Mouse (Mus musculus): ENCODE data around the gene Sipa1l2. TPM values are rescaled to one million over a fixed set of nuclear protein-coding genes. Genes with fewer than 3 reads are reported as not detected.

Sipa1l2 gene
- polyA plus RNA-seq, 1 experiment, result 6.5 TPM

GRCm38 (mm10) chr8:125527941-125528340 lies 41.7 kb downstream of the Sipa1l2 start:
- no peak overlapping the region for H3K4me3 ChIP-seq (ENCODE audit: insufficient read depth, poor library complexity, severe bottlenecking)
- H3K27me3 ChIP-seq (ENCODE audit: control insufficient read depth, insufficient read depth, insufficient read length), result no peaks in the 10 kb centered on the region
- H3K36me3 ChIP-seq (ENCODE audit: control insufficient read depth, insufficient read depth), result no peaks in the 10 kb centered on the region
- no peak overlapping the region for H3ac ChIP-seq (ENCODE audit: control insufficient read depth, insufficient read length, low read depth)
- H3K79me3 ChIP-seq (ENCODE audit: low read depth), result no peaks in the 10 kb centered on the region
- H3K79me2 ChIP-seq (ENCODE audit: control insufficient read depth, insufficient read depth), result no peaks in the 10 kb centered on the region
- no peak for TF ChIP-seq MAX (IDR thresholded peaks at IDR 0.05)
- TF ChIP-seq FOSL1 (IDR thresholded peaks at IDR 0.05; ENCODE audit: insufficient read depth, low read length, poor library complexity, severe bottlenecking), result no peak
- TF ChIP-seq CTCF (IDR thresholded peaks at IDR 0.05; ENCODE audit: control insufficient read depth, insufficient read depth, insufficient read length), result no peak
- TF ChIP-seq MYOD1 (IDR thresholded peaks at IDR 0.05; ENCODE audit: control insufficient read depth, insufficient read length, low read depth), result no peak
- TF ChIP-seq USF1 (IDR thresholded peaks at IDR 0.05; ENCODE audit: low read depth), result no peak
- TF ChIP-seq MYOG (IDR thresholded peaks at IDR 0.05; ENCODE audit: control insufficient read depth, extremely low read depth, insufficient read length), result no peak
- no peak for TF ChIP-seq CEBPB (IDR thresholded peaks at IDR 0.05; ENCODE audit: low read depth)

GRCm38 (mm10) chr8:125526999-125527398 lies 42.6 kb downstream of the Sipa1l2 start:
- no peaks in the 10 kb centered on the region for H3K79me2 ChIP-seq (ENCODE audit: control insufficient read depth, insufficient read depth)
- H3ac ChIP-seq (ENCODE audit: control insufficient read depth, insufficient read length, low read depth), result no peak overlapping the region
- no peaks in the 10 kb centered on the region for H3K36me3 ChIP-seq (ENCODE audit: control insufficient read depth, insufficient read depth)
- no peaks in the 10 kb centered on the region for H3K79me3 ChIP-seq (ENCODE audit: low read depth)
- TF ChIP-seq CTCF (IDR thresholded peaks at IDR 0.05; ENCODE audit: control insufficient read depth, insufficient read depth, insufficient read length) (no peak), USF1 (IDR thresholded peaks at IDR 0.05; ENCODE audit: low read depth) (no peak), FOSL1 (IDR thresholded peaks at IDR 0.05; ENCODE audit: insufficient read depth, low read length, poor library complexity, severe bottlenecking) (no peak), MAX (IDR thresholded peaks at IDR 0.05) (no peak), MYOD1 (IDR thresholded peaks at IDR 0.05; ENCODE audit: control insufficient read depth, insufficient read length, low read depth) (no peak), MYOG (IDR thresholded peaks at IDR 0.05; ENCODE audit: control insufficient read depth, extremely low read depth, insufficient read length) (no peak), CEBPB (IDR thresholded peaks at IDR 0.05; ENCODE audit: low read depth) (no peak)
- H3K27me3 ChIP-seq (ENCODE audit: control insufficient read depth, insufficient read depth, insufficient read length), result no peaks in the 10 kb centered on the region
- no peak overlapping the region for H3K4me3 ChIP-seq (ENCODE audit: insufficient read depth, poor library complexity, severe bottlenecking)

- Histone ChIP-seq H3K79me2 (ENCODE audit: control insufficient read depth, insufficient read depth) (no peaks in the 10 kb centered on the region), H3K4me3 (ENCODE audit: insufficient read depth, poor library complexity, severe bottlenecking) (no peak overlapping the region), H3ac (ENCODE audit: control insufficient read depth, insufficient read length, low read depth) (no peak overlapping the region), H3K36me3 (ENCODE audit: control insufficient read depth, insufficient read depth) (no peaks in the 10 kb centered on the region), H3K27me3 (ENCODE audit: control insufficient read depth, insufficient read depth, insufficient read length) (no peaks in the 10 kb centered on the region), H3K79me3 (ENCODE audit: low read depth) (no peaks in the 10 kb centered on the region)
- TF ChIP-seq FOSL1 (IDR thresholded peaks at IDR 0.05; ENCODE audit: insufficient read depth, low read length, poor library complexity, severe bottlenecking) (no peak), CTCF (IDR thresholded peaks at IDR 0.05; ENCODE audit: control insufficient read depth, insufficient read depth, insufficient read length) (no peak), USF1 (IDR thresholded peaks at IDR 0.05; ENCODE audit: low read depth) (no peak), MYOG (IDR thresholded peaks at IDR 0.05; ENCODE audit: control insufficient read depth, extremely low read depth, insufficient read length) (no peak), CEBPB (IDR thresholded peaks at IDR 0.05; ENCODE audit: low read depth) (no peak), MAX (IDR thresholded peaks at IDR 0.05) (no peak), MYOD1 (IDR thresholded peaks at IDR 0.05; ENCODE audit: control insufficient read depth, insufficient read length, low read depth) (no peak)
Measured at GRCm38 (mm10) chr8:125526582-125526981, 43.0 kb downstream of the Sipa1l2 start.

GRCm38 (mm10) chr8:125524479-125524878 lies 45.1 kb downstream of the Sipa1l2 start:
- Histone ChIP-seq H3K36me3 (ENCODE audit: control insufficient read depth, insufficient read depth) (no peaks in the 10 kb centered on the region), H3ac (ENCODE audit: control insufficient read depth, insufficient read length, low read depth) (no peak overlapping the region), H3K79me3 (ENCODE audit: low read depth) (no peaks in the 10 kb centered on the region), H3K4me3 (ENCODE audit: insufficient read depth, poor library complexity, severe bottlenecking) (no peak overlapping the region), H3K79me2 (ENCODE audit: control insufficient read depth, insufficient read depth) (no peaks in the 10 kb centered on the region), H3K27me3 (ENCODE audit: control insufficient read depth, insufficient read depth, insufficient read length) (no peaks in the 10 kb centered on the region)
- no peak for TF ChIP-seq CEBPB (IDR thresholded peaks at IDR 0.05; ENCODE audit: low read depth)

GRCm38 (mm10) chr8:125523213-125523612 lies 46.4 kb downstream of the Sipa1l2 start:
- no peaks in the 10 kb centered on the region for H3K79me3 ChIP-seq (ENCODE audit: low read depth)
- H3K4me3 ChIP-seq (ENCODE audit: insufficient read depth, poor library complexity, severe bottlenecking), result no peak overlapping the region
- H3K79me2 ChIP-seq (ENCODE audit: control insufficient read depth, insufficient read depth), result no peaks in the 10 kb centered on the region
- no peaks in the 10 kb centered on the region for H3K27me3 ChIP-seq (ENCODE audit: control insufficient read depth, insufficient read depth, insufficient read length)
- H3K36me3 ChIP-seq (ENCODE audit: control insufficient read depth, insufficient read depth), result no peaks in the 10 kb centered on the region
- H3ac ChIP-seq (ENCODE audit: control insufficient read depth, insufficient read length, low read depth), result no peak overlapping the region
- no peak for TF ChIP-seq MYOD1 (IDR thresholded peaks at IDR 0.05; ENCODE audit: control insufficient read depth, insufficient read length, low read depth)
- TF ChIP-seq MAX (IDR thresholded peaks at IDR 0.05), result no peak
- no peak for TF ChIP-seq FOSL1 (IDR thresholded peaks at IDR 0.05; ENCODE audit: insufficient read depth, low read length, poor library complexity, severe bottlenecking)
- no peak for TF ChIP-seq CEBPB (IDR thresholded peaks at IDR 0.05; ENCODE audit: low read depth)
- TF ChIP-seq CTCF (IDR thresholded peaks at IDR 0.05; ENCODE audit: control insufficient read depth, insufficient read depth, insufficient read length), result no peak

- no peaks in the 10 kb centered on the region for H3K36me3 ChIP-seq (ENCODE audit: control insufficient read depth, insufficient read depth)
- no peak overlapping the region for H3K4me3 ChIP-seq (ENCODE audit: insufficient read depth, poor library complexity, severe bottlenecking)
- TF ChIP-seq CTCF (IDR thresholded peaks at IDR 0.05; ENCODE audit: control insufficient read depth, insufficient read depth, insufficient read length) (no peak), USF1 (IDR thresholded peaks at IDR 0.05; ENCODE audit: low read depth) (no peak), FOSL1 (IDR thresholded peaks at IDR 0.05; ENCODE audit: insufficient read depth, low read length, poor library complexity, severe bottlenecking) (no peak), CEBPB (IDR thresholded peaks at IDR 0.05; ENCODE audit: low read depth) (no peak), MYOG (IDR thresholded peaks at IDR 0.05; ENCODE audit: control insufficient read depth, extremely low read depth, insufficient read length) (no peak), MYOD1 (IDR thresholded peaks at IDR 0.05; ENCODE audit: control insufficient read depth, insufficient read length, low read depth) (no peak), MAX (IDR thresholded peaks at IDR 0.05) (no peak)
- no peaks in the 10 kb centered on the region for H3K27me3 ChIP-seq (ENCODE audit: control insufficient read depth, insufficient read depth, insufficient read length)
- no peak overlapping the region for H3ac ChIP-seq (ENCODE audit: control insufficient read depth, insufficient read length, low read depth)
- no peaks in the 10 kb centered on the region for H3K79me3 ChIP-seq (ENCODE audit: low read depth)
- H3K79me2 ChIP-seq (ENCODE audit: control insufficient read depth, insufficient read depth), result no peaks in the 10 kb centered on the region
Measured at GRCm38 (mm10) chr8:125522151-125522550, 47.5 kb downstream of the Sipa1l2 start.
